Mouse (Mus musculus) CH12.LX (cell line): Measurements from ENCODE around the gene Tdp1. TPM values are rescaled to one million over a fixed set of nuclear protein-coding genes. Genes with fewer than 3 reads are reported as not detected.

ENCODE experiments used
- DNase-seq: peaks from one replicate; pipeline ENCODE4 v3.0.0-alpha.2; 2013; ENCODE audit errors: extremely low read depth
- H3K27ac ChIP-seq: 2 replicates; pipeline ENCODE4 v1.5.1; 2012; ENCODE audit warnings: low read depth, mild to moderate bottlenecking, control low read depth, moderate library complexity; ENCODE audit not compliant: insufficient read depth
- H3K27me3 ChIP-seq: replicated peaks from 2 replicates; pipeline ENCODE3; 2012; ENCODE audit warnings: inconsistent platforms
- H3K36me3 ChIP-seq, 2 experiments: replicated peaks in 1 of 2; 2 replicates each; pipeline versions ENCODE3 to v1.6.1; 2012; ENCODE audit warnings: inconsistent platforms in 1 of 2, low read length in 1 of 2, mild to moderate bottlenecking in 1 of 2, mixed read lengths in 1 of 2, moderate library complexity in 1 of 2; ENCODE audit not compliant: control insufficient read depth in 1 of 2, insufficient read depth in 1 of 2
- H3K4me1 ChIP-seq, 2 experiments: 2 replicates each; pipeline ENCODE4 v1.6.1; 2012; ENCODE audit warnings: inconsistent platforms in 1 of 2, moderate library complexity in 1 of 2; ENCODE audit not compliant: insufficient read depth in 2 of 2, control insufficient read depth in 1 of 2
- H3K4me2 ChIP-seq: 2 replicates; pipeline ENCODE4 v1.6.1; 2012; ENCODE audit warnings: low read depth, mild to moderate bottlenecking, control low read depth; ENCODE audit not compliant: poor library complexity, insufficient read depth, severe bottlenecking
- H3K4me3 ChIP-seq, 3 experiments: fragments of 150-350 bp in 1 of 3; sonication (generic) in 1 of 3; replicated peaks in 1 of 3; 2 replicates each; pipeline versions ENCODE3 to v1.5.1; 2011 to 2012; ENCODE audit warnings: low read depth in 2 of 3, low read length in 2 of 3, mild to moderate bottlenecking in 2 of 3, moderate library complexity in 2 of 3, control low read depth in 1 of 3, improper control_type of control experiment in 1 of 3, inconsistent platforms in 1 of 3, mixed read lengths in 1 of 3; ENCODE audit not compliant: poor library complexity in 1 of 3
- H3K79me2 ChIP-seq: replicated peaks from 2 replicates; pipeline ENCODE4 v1.6.1; 2012; ENCODE audit warnings: mild to moderate bottlenecking, moderate library complexity; ENCODE audit not compliant: control insufficient read depth, poor library complexity, insufficient read depth, severe bottlenecking; ENCODE audit errors: extremely low read depth
- H3K9ac ChIP-seq: 2 replicates; pipeline ENCODE4 v1.6.1; 2012; ENCODE audit warnings: low read depth, mild to moderate bottlenecking, control low read depth, moderate library complexity; ENCODE audit not compliant: insufficient read depth
- H3K9me3 ChIP-seq: replicated peaks from 2 replicates; pipeline ENCODE3; 2012; ENCODE audit warnings: low read length, inconsistent platforms, mixed read lengths
- BHLHE40 ChIP-seq: IDR thresholded peaks from 2 replicates; pipeline ENCODE4 v1.6.1; 2011; ENCODE audit warnings: mild to moderate bottlenecking, low read depth, low read length, improper control_type of control experiment
- CHD2 ChIP-seq: IDR thresholded peaks from 2 replicates; pipeline ENCODE4 v1.6.1; 2011; ENCODE audit warnings: low read length, improper control_type of control experiment
- CTCF ChIP-seq, 2 experiments: IDR thresholded peaks in 1 of 2; conservative IDR thresholded peaks in 1 of 2; 2 replicates each; pipeline ENCODE4 v1.5.1; 2011 to 2012; ENCODE audit warnings: low read depth in 2 of 2, low read length in 2 of 2, improper control_type of control experiment in 1 of 2, inconsistent platforms in 1 of 2, mild to moderate bottlenecking in 1 of 2, moderate library complexity in 1 of 2
- E2F4 ChIP-seq: IDR thresholded peaks from 2 replicates; pipeline ENCODE4 v1.6.1; 2011; ENCODE audit warnings: low read depth, low read length, improper control_type of control experiment; ENCODE audit not compliant: insufficient replicate concordance
- ELF1 ChIP-seq: IDR thresholded peaks from 2 replicates; pipeline ENCODE4 v1.6.1; 2014; ENCODE audit warnings: low read depth, mild to moderate bottlenecking, inconsistent platforms, low read length, improper control_type of control experiment
- ETS1 ChIP-seq: conservative IDR thresholded peaks from 2 replicates; pipeline ENCODE4 v1.6.1; 2012; ENCODE audit warnings: low read depth, mild to moderate bottlenecking, inconsistent platforms, low read length, improper control_type of control experiment, moderate library complexity
- GABPA ChIP-seq: IDR thresholded peaks from 2 replicates; pipeline ENCODE4 v1.6.1; 2012; ENCODE audit warnings: low read depth, low read length, improper control_type of control experiment, inconsistent platforms; ENCODE audit not compliant: insufficient replicate concordance
- HCFC1 ChIP-seq: IDR thresholded peaks from 2 replicates; pipeline ENCODE4 v1.6.1; 2012; ENCODE audit warnings: low read depth, mild to moderate bottlenecking, inconsistent platforms, low read length, improper control_type of control experiment
- IRF4 ChIP-seq: IDR thresholded peaks from 2 replicates; pipeline ENCODE4 v1.6.1; 2014; ENCODE audit warnings: low read depth, mild to moderate bottlenecking, inconsistent platforms, low read length, improper control_type of control experiment
- JUND ChIP-seq: conservative IDR thresholded peaks from 2 replicates; pipeline ENCODE4 v1.6.1; 2011; ENCODE audit warnings: low read depth, low read length, improper control_type of control experiment
- MAFK ChIP-seq: IDR thresholded peaks from 2 replicates; pipeline ENCODE4 v1.6.1; 2011; ENCODE audit warnings: low read length, improper control_type of control experiment; ENCODE audit not compliant: insufficient replicate concordance
- MAX ChIP-seq: IDR thresholded peaks from 2 replicates; pipeline ENCODE4 v1.6.1; 2011; ENCODE audit warnings: low read length, improper control_type of control experiment
- MXI1 ChIP-seq: IDR thresholded peaks from 2 replicates; pipeline ENCODE4 v1.6.1; 2011; ENCODE audit warnings: mild to moderate bottlenecking, low read depth, low read length, improper control_type of control experiment
- MYC ChIP-seq: IDR thresholded peaks from 2 replicates; pipeline ENCODE4 v1.6.1; 2011; ENCODE audit warnings: low read depth, mild to moderate bottlenecking, improper control_type of control experiment, low read length
- NELFE ChIP-seq: IDR thresholded peaks from 2 replicates; pipeline ENCODE4 v1.6.1; 2011; ENCODE audit warnings: low read depth, low read length, improper control_type of control experiment
- NRF1 ChIP-seq: IDR thresholded peaks from 2 replicates; pipeline ENCODE4 v1.6.1; 2014; ENCODE audit warnings: low read depth, mild to moderate bottlenecking, inconsistent platforms, low read length, improper control_type of control experiment, moderate library complexity
- PAX5 ChIP-seq: IDR thresholded peaks from 2 replicates; pipeline ENCODE4 v1.6.1; 2012; ENCODE audit warnings: low read length, inconsistent platforms, mixed read lengths
- POLR2A ChIP-seq: IDR thresholded peaks from 2 replicates; pipeline ENCODE4 v1.6.1; 2011; ENCODE audit warnings: low read depth, mild to moderate bottlenecking, improper control_type of control experiment, low read length
- RAD21 ChIP-seq: IDR thresholded peaks from 2 replicates; pipeline ENCODE4 v1.6.1; 2011; ENCODE audit warnings: low read depth, mild to moderate bottlenecking, low read length, improper control_type of control experiment, moderate library complexity
- RCOR1 ChIP-seq: conservative IDR thresholded peaks from 2 replicates; pipeline ENCODE4 v1.6.1; 2012; ENCODE audit warnings: low read depth, mild to moderate bottlenecking, inconsistent platforms, low read length, improper control_type of control experiment
- SIN3A ChIP-seq: IDR thresholded peaks from 2 replicates; pipeline ENCODE4 v1.6.1; 2012; ENCODE audit warnings: low read length, improper control_type of control experiment, inconsistent platforms
- SMC3 ChIP-seq: IDR thresholded peaks from 2 replicates; pipeline ENCODE4 v1.6.1; 2011; ENCODE audit warnings: low read depth, low read length, improper control_type of control experiment
- TBP ChIP-seq: conservative IDR thresholded peaks from 2 replicates; pipeline ENCODE4 v1.6.1; 2011; ENCODE audit warnings: low read depth, low read length, improper control_type of control experiment
- TCF12 ChIP-seq: IDR thresholded peaks from 2 replicates; pipeline ENCODE4 v1.6.1; 2014; ENCODE audit warnings: low read depth, mild to moderate bottlenecking, inconsistent platforms, low read length, improper control_type of control experiment
- UBTF ChIP-seq: IDR thresholded peaks from 2 replicates; pipeline ENCODE4 v1.6.1; 2012; ENCODE audit warnings: low read depth, mild to moderate bottlenecking, inconsistent platforms, low read length, improper control_type of control experiment, moderate library complexity
- USF2 ChIP-seq: conservative IDR thresholded peaks from 2 replicates; pipeline ENCODE4 v1.6.1; 2011; ENCODE audit warnings: low read depth, low read length, improper control_type of control experiment
- ZMIZ1 ChIP-seq: IDR thresholded peaks from 2 replicates; pipeline ENCODE4 v1.6.1; 2012; ENCODE audit warnings: low read depth, mild to moderate bottlenecking, inconsistent platforms, low read length, improper control_type of control experiment
- ZNF384 ChIP-seq: IDR thresholded peaks from 2 replicates; pipeline ENCODE4 v1.6.1; 2012; ENCODE audit warnings: low read depth, low read length, improper control_type of control experiment, inconsistent platforms
- dilution Hi-C: fragments of 300-500 bp; cut with MboI; formaldehyde crosslinking; loops from 2 replicates; pipeline ENCODE4 v1.14.3; 2020; ENCODE audit warnings: low sequenced_read_pairs; ENCODE audit not compliant: extremely low pct_unique_long_range_greater_than_20kb, extremely low pct_ligation_motif_present
- in situ Hi-C: fragments of 300-500 bp; cut with MboI; formaldehyde crosslinking; loops from 3 replicates; pipeline ENCODE4 v1.14.3; 2019; ENCODE audit warnings: low sequenced_read_pairs, low pct_ligation_motif_present, low pct_unique_long_range_greater_than_20kb, mixed read lengths
- polyA plus RNA-seq: library from polyadenylated mRNA; unstranded; fragments of >175 nt; gene quantifications from 2 replicates; pipeline ENCODE4 v1.2.1, GENCODE M21; 2012; ENCODE audit warnings: low read depth; ENCODE audit not compliant: insufficient read length
- total RNA-seq, 2 experiments: library from RNA; depleted of rRNA; stranded (reverse); fragments of 300-350 nt in 1 of 2; fragments of >200 nt in 1 of 2; gene quantifications; 2 replicates each; pipeline ENCODE4 v1.2.3; 2012 to 2014

The Tdp1 gene
- total and polyA plus RNA-seq, 3 experiments, result 16.9 to 53.7 (median 27.4) TPM

DNA sequence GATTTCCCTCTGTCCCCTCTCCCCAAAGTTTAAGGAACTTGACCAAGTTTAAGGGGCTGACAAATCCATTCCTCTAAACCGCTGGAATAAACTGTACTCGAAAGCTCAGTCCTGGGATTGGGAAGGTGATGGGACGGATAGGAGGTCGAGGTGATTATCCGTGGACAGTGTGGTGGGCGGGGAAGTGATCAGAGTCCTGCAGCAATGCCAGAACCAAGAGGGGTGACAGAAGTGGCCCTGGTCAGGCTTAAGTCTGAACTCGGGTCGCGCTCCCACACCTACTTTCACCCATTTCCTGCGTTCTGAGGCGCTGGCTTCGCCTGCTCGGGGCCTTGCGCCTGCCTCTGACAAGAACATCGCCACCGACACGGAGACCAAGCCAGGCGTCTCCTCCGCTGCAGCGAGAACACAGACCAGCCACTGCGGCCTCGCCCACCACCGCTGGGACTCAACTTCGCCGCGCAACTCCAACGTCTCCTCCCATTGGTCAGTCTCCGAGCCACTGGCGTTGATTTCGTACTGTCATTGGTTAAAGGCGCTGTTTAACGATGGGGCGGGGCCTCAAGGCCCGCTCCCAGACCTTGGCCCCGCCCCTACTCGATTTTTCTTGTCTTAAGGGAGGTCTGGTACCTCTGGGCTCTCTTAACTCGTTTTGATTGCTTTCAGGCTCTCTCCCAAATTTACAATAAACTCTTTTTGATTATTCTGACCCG lies 1.2 kb upstream of the Tdp1 start:
- H3K27ac ChIP-seq, result no peak overlapping the region

DNA sequence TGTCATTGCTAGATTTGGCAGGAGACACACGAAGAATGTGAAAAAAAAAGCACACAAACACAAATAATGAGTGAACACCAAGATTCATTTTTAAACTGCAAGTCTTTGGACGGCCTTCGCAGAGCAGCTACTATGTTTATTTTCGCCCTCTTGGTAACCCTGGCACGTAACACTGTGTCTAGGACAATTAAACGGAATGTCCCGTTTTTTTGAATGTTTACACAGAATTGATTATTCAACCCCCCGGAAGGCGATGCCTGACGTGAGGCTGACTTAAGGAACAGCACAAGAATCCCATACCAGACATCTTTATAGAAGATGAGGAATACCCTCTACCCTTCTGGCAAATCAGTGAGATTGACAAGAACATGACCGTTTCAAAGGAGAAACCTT lies 608 bp upstream of the Tdp1 start:
- Histone ChIP-seq H3K27me3 (no peaks in the 10 kb centered on the region), H3K36me3 (peaks cover 0 to 27% of the 10 kb centered on the region in 2 experiments), H3K27ac (peak overlapping the region; percentile 79; the same call in 1 of the 2 replicates), H3K4me3 (peak overlapping the region; percentile 71 to 100 (median 98)), H3K9ac (peak overlapping the region; percentile 94), H3K4me2 (peak overlapping the region; percentile 65), H3K79me2 (peaks cover 6% of the 10 kb centered on the region), H3K4me1 (peaks cover 12 to 39% of the 10 kb centered on the region in 2 experiments), H3K9me3 (no peaks in the 10 kb centered on the region)
- peak; percentile 40 for DNase-seq
- dilution Hi-C loops (no loop called here), in situ Hi-C loops (loop anchor here (25.0 kb wide), 1 partner anchor 796 kb away; no protein-coding TSS in a partner anchor)
- TF ChIP-seq ZNF384 (no peak), TCF12 (no peak), MAFK (no peak), CHD2 (no peak; the same call in 1 of the 2 replicates), HCFC1 (no peak), MYC (no peak), RCOR1 (no peak), IRF4 (no peak), SMC3 (no peak), ETS1 (no peak)

More for the DNA sequence above, 1.2 kb upstream of the Tdp1 start:
- Histone ChIP-seq H3K9ac (peak overlapping the region; percentile 94), H3K4me1 (peaks cover 12 to 39% of the 10 kb centered on the region in 2 experiments), H3K79me2 (peaks cover 6% of the 10 kb centered on the region), H3K4me3 (peak overlapping the region; percentile 74 to 100 (median 98)), H3K4me2 (peak overlapping the region; percentile 93), H3K9me3 (no peaks in the 10 kb centered on the region), H3K36me3 (peaks cover 0 to 27% of the 10 kb centered on the region in 2 experiments), H3K27me3 (no peaks in the 10 kb centered on the region)
- TF ChIP-seq NRF1, result peak; percentile 41; the same call in 1 of the 2 replicates
- no peak for TF ChIP-seq JUND
- no peak for TF ChIP-seq BHLHE40
- TF ChIP-seq CHD2, result peak; percentile 93
- peak; percentile 65 for TF ChIP-seq POLR2A
- peak; percentile 94 for TF ChIP-seq MXI1
- no peak for TF ChIP-seq SMC3
- TF ChIP-seq NELFE, result peak; percentile 73
- TF ChIP-seq UBTF, result no peak
- TF ChIP-seq PAX5, result no peak
- no peak for TF ChIP-seq MYC
- peak; percentile 51 for TF ChIP-seq TCF12
- peak; percentile 99 for TF ChIP-seq SIN3A
- no peak for TF ChIP-seq IRF4
- peak; percentile 82; the same call in 1 of the 2 replicates for TF ChIP-seq E2F4
- peak; percentile 43; the same call in 1 of the 2 replicates for TF ChIP-seq ZMIZ1
- no peak for TF ChIP-seq RCOR1
- no peak for TF ChIP-seq CTCF (conservative IDR thresholded peaks at IDR 0.05 in 1 of 2, IDR thresholded peaks at IDR 0.05 in 1 of 2; ENCODE audit: low read depth in 2 of 2, low read length in 2 of 2)
- no peak for TF ChIP-seq USF2
- no peak for TF ChIP-seq GABPA
- TF ChIP-seq ZNF384, result no peak
- TF ChIP-seq MAX, result 0 out of 2 replicates have a peak, but pooled peaks have one; percentile 56
- no peak for TF ChIP-seq RAD21
- peak; percentile 73 for TF ChIP-seq HCFC1
- TF ChIP-seq ELF1, result 0 out of 2 replicates have a peak, but pooled peaks have one; percentile 31
- no peak for TF ChIP-seq MAFK
- TF ChIP-seq TBP, result peak; percentile 88
- DNase-seq, result peak; percentile 97
- dilution Hi-C loops (no loop called here), in situ Hi-C loops (loop anchor here (25.0 kb wide), 1 partner anchor 796 kb away; no protein-coding TSS in a partner anchor)
